Mouse (Mus musculus) right cerebral cortex, adult 2 months (tissue): ENCODE results near the gene Psph.

Experiments used
- DNase-seq, 2 experiments: peaks; one replicate each; pipeline ENCODE4 v3.0.0; 2021 to 2022; ENCODE audit warnings: low spot score in 2 of 2

Gene Psph

GRCm38 (mm10) chr5:129731021-129731420, 56.2 kb downstream of the Psph start:
- DNase-seq, result no peak

DNA sequence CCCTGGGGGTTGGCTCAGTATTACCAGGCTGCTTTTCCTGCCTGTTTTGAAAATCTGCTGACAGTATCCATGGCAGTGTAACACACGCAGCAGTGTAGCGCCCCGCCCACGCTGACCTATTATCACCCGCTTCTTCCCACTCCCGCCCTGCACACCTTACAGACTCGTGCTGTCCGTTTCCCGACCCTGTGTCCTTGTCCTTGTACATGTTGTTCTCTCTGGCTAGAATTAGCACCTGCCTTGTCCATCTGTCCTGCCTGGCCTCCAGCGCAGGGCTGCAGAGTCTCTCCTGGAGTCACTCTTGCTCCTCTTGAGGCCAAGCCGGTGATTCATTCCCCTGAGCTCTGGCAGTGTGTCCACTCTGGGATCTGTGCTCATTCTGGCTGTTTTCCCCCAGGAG, 56.9 kb downstream of the Psph start:
- DNase-seq, result no peak

DNA sequence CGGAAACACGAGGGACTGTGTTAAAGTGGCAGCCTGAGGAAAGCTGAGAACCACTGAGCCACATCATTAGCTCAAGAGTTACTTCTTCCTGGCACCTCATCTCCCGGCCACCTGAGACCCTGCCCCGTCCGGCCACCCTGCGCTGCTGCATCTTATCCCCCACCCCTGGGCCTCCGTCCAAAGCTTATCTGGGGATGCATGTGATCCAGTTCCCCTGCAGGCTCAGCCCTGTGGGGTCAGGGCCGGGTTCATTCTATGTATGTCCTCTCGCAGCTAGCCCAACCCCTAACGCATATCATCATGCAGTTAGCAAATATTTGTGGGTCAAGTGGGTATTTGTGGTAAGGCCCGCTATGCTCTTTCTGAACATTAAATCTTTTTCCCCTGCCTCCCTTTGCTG, 58.0 kb downstream of the Psph start:
- no peak for DNase-seq

GRCm38 (mm10) chr5:129726784-129727183, 60.5 kb downstream of the Psph start:
- DNase-seq, result no peak

- DNase-seq, result no peak
Observed at GRCm38 (mm10) chr5:129725774-129726392, 61.4 kb downstream of the Psph start.

DNA sequence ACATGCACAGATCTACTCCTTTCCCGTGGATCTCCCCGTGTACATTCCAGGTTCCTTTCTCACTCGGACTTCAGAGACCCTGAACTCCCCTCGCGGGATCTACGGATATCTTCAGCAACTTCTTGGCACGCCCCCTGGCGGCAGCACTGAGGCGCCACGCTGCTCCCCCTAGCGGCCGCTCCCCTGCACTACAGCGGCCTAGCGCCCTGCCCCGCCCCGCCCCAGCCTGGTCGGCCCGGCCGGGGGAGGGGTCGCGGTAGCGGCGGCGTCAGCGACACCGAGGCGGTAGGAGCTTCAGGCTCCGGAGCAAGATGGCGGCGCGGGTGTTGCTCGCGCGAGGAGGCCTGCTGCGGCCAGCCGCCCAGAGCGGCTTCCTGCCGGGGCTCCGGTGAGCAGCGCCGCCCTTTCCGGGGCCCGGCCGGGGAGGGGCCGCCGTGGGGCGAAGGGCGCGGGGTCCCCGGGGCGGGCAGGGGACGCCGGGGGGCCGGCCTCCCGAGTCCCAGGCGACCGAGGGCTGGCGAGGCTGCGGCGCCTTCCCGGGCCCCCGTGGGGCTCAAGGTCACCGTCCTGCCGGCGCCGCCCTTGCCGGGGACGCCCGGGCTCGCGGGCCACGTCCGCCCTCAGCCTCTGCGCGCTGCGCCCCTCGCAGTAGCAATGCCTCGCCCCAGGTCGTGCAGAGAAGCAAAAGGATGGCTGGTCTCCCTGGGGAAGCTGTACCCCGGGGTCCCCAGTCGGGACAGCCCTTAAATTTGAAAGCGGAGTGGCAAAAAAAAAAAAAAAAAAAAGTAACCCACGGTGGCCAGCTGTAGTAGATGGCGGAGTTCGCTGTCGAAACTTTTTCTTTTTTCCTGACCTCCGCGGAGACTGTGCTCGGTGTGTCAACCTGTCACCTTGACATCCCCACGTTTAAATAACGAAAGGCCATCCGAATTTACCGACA, 62.1 kb downstream of the Psph start, which contains the start of gene Nipsnap2:
TSS of gene Nipsnap2 (plus strand) at position 230 of the 940 bp plus-strand sequence.
- DNase-seq, result peak; percentile 85 to 93

DNA sequence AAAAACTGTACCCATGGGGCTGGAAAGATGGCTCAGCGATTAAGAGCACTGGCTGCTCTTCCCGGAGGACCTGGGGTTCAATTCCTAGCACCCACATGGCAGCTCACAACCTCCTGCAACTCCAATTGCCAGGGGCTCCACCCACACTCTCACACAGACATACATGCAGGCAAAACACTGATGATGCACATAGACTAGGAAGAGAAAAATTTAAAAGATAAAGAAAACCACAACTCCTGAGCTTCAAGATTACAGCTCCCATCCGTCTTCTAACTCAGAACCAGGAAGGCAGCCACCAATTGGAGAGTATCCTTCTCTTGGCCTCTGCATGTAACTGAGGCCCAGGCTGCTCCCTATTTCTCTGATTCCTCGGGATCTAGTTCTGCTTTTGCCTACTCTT, 63.0 kb downstream of the Psph start:
- DNase-seq, result no peak

GRCm38 (mm10) chr5:129720176-129720575, 67.1 kb downstream of the Psph start:
- DNase-seq, result no peak

GRCm38 (mm10) chr5:129717016-129717415, 70.2 kb downstream of the Psph start:
- DNase-seq, result no peak
